Mouse (Mus musculus) c-Kit-positive CD71-positive TER-119-negative erythroid progenitor cells, embryonic 14.5 days (primary cell): ENCODE measurements around the gene Ptch2.

Source experiments
- DNase-seq: peaks from one replicate; pipeline ENCODE4 v3.0.0-alpha.2; 2013; ENCODE audit warnings: low read depth

The Ptch2 gene

GRCm38 (mm10) chr4:117155020-117155791 lies 59.3 kb downstream of the Ptch2 start:
- DNase-seq = no peak

GRCm38 (mm10) chr4:117155792-117156355 lies 60.0 kb downstream of the Ptch2 start, which contains the start of gene Rps8:
Gene Rps8, minus strand, starts transcription at chr4:117156243.
- peak; percentile 77 for DNase-seq

DNA sequence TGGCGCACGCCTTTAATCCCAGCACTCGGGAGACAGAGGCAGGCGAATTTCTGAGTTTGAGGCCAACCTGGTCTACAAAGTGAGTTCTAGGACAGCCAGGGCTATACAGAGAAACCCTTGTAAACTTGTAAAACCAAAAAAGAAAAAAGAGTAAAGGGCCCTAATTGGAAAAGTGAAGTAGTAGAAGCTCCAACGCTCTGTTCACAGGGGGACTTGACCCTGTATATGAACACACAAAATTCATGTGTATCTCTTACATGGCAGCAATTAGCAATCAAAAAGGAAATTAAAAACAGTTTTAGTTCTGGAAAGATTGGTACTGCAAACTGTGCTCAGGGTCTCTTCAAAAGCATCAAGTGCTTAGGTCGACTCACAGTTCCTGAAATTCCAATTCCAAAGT lies 60.5 kb downstream of the Ptch2 start:
- no peak for DNase-seq

GRCm38 (mm10) chr4:117159666-117160065 lies 63.8 kb downstream of the Ptch2 start:
- no peak for DNase-seq

DNA sequence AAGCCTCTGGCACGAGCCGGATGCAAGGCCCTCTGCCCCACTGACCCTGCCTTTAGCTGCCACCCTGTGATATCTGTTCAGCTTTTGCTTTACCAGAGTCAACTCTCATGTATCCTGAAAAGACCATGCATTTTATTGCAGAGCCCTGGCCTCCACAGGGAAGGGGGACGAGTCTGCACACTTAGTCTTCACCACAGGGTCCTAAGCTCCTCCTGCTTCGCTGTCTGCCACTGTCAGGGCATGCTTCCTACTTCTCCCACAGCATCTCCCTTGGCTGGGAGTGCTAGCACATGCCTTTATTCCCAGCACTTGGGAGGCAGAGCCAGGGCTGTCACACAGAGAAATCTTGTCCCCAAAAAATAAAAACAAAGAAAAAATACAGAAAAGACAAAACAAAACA lies 65.3 kb downstream of the Ptch2 start:
- DNase-seq = no peak
